Mouse (Mus musculus): ENCODE measurements around the gene Mia. TPM values are rescaled to one million over a fixed set of nuclear protein-coding genes. Genes with fewer than 3 reads are reported as not detected.

The Mia gene
- polyA plus RNA-seq (2012; rRNA removed) (0.55 and 0.67 TPM in 2 replicates), polyA plus RNA-seq (2014; fragmentation: Nextera tagmentation; extraction: Ambion mirVana) (0.52 TPM in 1 of 2 replicates, not detected in the other)

- no peak within 1 kb of the TSS for H3K27ac ChIP-seq
- 64% methylated on average over 14 of the region's 14 CpGs for WGBS (ENCODE audit: insufficient replicate concordance)
- H3K27me3 ChIP-seq (ENCODE audit: control insufficient read depth, insufficient read depth, low read length), result no peaks in the 10 kb centered on the region
- no peak within 1 kb of the TSS for H3K9ac ChIP-seq (replicated peaks)
- DNase-seq (ENCODE audit: low read depth in 3 of 3, low spot score in 3 of 3) (no peak), ATAC-seq (ENCODE audit: insufficient read depth) (no peak)
- TF ChIP-seq EP300 (IDR thresholded peaks at IDR 0.05; ENCODE audit: low read depth) (no peak), CTCF (IDR thresholded peaks at IDR 0.05; ENCODE audit: low read depth) (no peak)
- H3K4me3 ChIP-seq (ENCODE audit: insufficient read depth in 1 of 2, low read depth in 2 of 2, low read length in 2 of 2), result no peak within 1 kb of the TSS
- peaks cover 10 to 18% of the 10 kb centered on the region in 2 experiments for H3K4me1 ChIP-seq (replicated peaks; ENCODE audit: control insufficient read depth in 2 of 2, insufficient read depth in 2 of 2, low read length in 1 of 2)
- no peak within 1 kb of the TSS for H3K4me2 ChIP-seq (ENCODE audit: low read depth)
- H3K9me3 ChIP-seq (ENCODE audit: control insufficient read depth, low read length), result no peaks in the 10 kb centered on the region
- peaks cover 9% of the 10 kb centered on the region for H3K36me3 ChIP-seq (replicated peaks; ENCODE audit: control insufficient read depth, insufficient read depth, low read depth)
These were observed at the start of gene Mia, which contains the start of gene Gm21983 for GRCm38 (mm10) chr7:27180837-27181695. TSS of gene Mia (minus strand) at chr7:27181157. TSS of gene Gm21983 (minus strand) at chr7:27181086.

DNA sequence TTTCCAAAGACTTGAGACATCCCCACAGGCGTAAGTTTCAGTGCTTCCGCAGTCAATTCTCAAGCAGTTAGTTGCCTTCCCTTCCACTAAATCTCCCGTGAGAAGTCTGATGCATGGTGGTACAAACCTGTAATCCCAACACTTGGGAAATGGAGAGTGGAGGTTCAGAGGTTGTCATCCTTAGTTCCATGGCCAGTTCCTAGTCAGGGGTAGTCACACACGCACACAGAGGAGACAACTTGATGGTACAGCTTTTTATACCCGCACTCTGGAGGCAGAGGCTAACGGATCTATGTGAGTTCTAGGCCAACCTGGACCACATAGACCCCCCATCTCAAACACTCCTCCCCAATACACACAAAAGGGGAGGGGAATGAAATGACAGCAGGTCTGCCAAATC, 47.9 kb upstream of the Mia start:
- no peaks in the 10 kb centered on the region for H3K36me3 ChIP-seq (replicated peaks; ENCODE audit: control insufficient read depth, insufficient read depth, low read depth)
- H3K9ac ChIP-seq (replicated peaks), result peak overlapping the region; percentile 69
- peak overlapping the region; percentile 71 to 80 for H3K4me3 ChIP-seq (ENCODE audit: insufficient read depth in 1 of 2, low read depth in 2 of 2, low read length in 2 of 2)
- 20% methylated on average over 6 of the region's 6 CpGs for WGBS (ENCODE audit: insufficient replicate concordance)
- no peak for ATAC-seq (ENCODE audit: insufficient read depth)
- H3K27ac ChIP-seq, result peak overlapping the region; percentile 64
- H3K9me3 ChIP-seq (ENCODE audit: control insufficient read depth, low read length), result no peaks in the 10 kb centered on the region
- H3K4me2 ChIP-seq (ENCODE audit: low read depth), result peak overlapping the region; percentile 92
- TF ChIP-seq CTCF (IDR thresholded peaks at IDR 0.05; ENCODE audit: low read depth), result no peak
- TF ChIP-seq EP300 (IDR thresholded peaks at IDR 0.05; ENCODE audit: low read depth), result no peak
- H3K4me1 ChIP-seq (replicated peaks; ENCODE audit: control insufficient read depth in 2 of 2, insufficient read depth in 2 of 2, low read length in 1 of 2), result peaks cover 29 to 36% of the 10 kb centered on the region in 2 experiments
- no peak for DNase-seq (ENCODE audit: low read depth in 3 of 3, low spot score in 3 of 3)
- no peaks in the 10 kb centered on the region for H3K27me3 ChIP-seq (ENCODE audit: control insufficient read depth, insufficient read depth, low read length)

DNA sequence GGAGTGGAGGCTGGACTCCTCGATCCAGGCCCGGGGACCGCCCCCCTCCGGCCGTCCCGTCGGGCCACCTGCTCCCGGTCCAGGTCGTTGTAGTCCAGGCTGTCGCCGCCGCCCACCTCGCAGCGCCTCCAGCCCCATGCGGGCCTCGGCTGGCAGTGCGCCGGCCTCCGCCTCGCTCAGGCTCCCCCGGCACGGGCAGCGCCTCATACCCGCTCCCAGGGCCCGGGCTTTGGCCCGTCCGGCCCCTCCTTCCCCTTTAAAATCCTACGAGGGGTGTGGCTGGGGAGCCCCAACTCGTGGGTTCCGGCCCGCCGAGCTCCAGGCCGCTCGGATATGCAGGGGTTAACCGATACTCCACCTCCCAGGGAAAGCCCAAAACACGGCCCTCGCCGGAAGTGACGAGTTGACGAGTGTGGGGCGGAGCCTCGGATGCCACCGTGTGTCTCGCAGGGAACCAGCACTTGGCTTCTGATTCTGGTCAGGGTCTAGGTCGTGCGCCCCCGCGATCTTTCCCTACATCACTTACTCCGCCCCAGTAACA, 47.4 kb upstream of the Mia start, which contains the start of gene Itpkc:
Itpkc (minus strand) TSS at position 381 of the 541 bp plus-strand sequence.
- Histone ChIP-seq H3K27me3 (ENCODE audit: control insufficient read depth, insufficient read depth, low read length) (no peaks in the 10 kb centered on the region), H3K4me3 (ENCODE audit: insufficient read depth in 1 of 2, low read depth in 2 of 2, low read length in 2 of 2) (peak within 1 kb of the TSS; percentile 71 to 80), H3K9ac (replicated peaks) (peak within 1 kb of the TSS; percentile 69), H3K9me3 (ENCODE audit: control insufficient read depth, low read length) (no peaks in the 10 kb centered on the region), H3K36me3 (replicated peaks; ENCODE audit: control insufficient read depth, insufficient read depth, low read depth) (no peaks in the 10 kb centered on the region), H3K27ac (peak within 1 kb of the TSS; percentile 64), H3K4me2 (ENCODE audit: low read depth) (peak within 1 kb of the TSS; percentile 92), H3K4me1 (replicated peaks; ENCODE audit: control insufficient read depth in 2 of 2, insufficient read depth in 2 of 2, low read length in 1 of 2) (peaks cover 26 to 36% of the 10 kb centered on the region in 2 experiments)
- DNase-seq (ENCODE audit: low read depth in 3 of 3, low spot score in 3 of 3), result peak; percentile 83 to 92 (median 85)
- under 1% methylated on average over 49 of the region's 49 CpGs for WGBS (ENCODE audit: insufficient replicate concordance)
- ATAC-seq (ENCODE audit: insufficient read depth), result peak; percentile 81
- TF ChIP-seq EP300 (IDR thresholded peaks at IDR 0.05; ENCODE audit: low read depth), result no peak
- peak; percentile 38; the same call in 1 of the 2 replicates for TF ChIP-seq CTCF (IDR thresholded peaks at IDR 0.05; ENCODE audit: low read depth)

GRCm38 (mm10) chr7:27227676-27228075, 46.7 kb upstream of the Mia start:
- Histone ChIP-seq H3K27ac (peak overlapping the region; percentile 40), H3K9ac (replicated peaks) (peak overlapping the region; percentile 69), H3K9me3 (ENCODE audit: control insufficient read depth, low read length) (no peaks in the 10 kb centered on the region), H3K27me3 (ENCODE audit: control insufficient read depth, insufficient read depth, low read length) (no peaks in the 10 kb centered on the region), H3K4me3 (ENCODE audit: insufficient read depth in 1 of 2, low read depth in 2 of 2, low read length in 2 of 2) (peak overlapping the region; percentile 71 to 80), H3K4me1 (replicated peaks; ENCODE audit: control insufficient read depth in 2 of 2, insufficient read depth in 2 of 2, low read length in 1 of 2) (peaks cover 26 to 43% of the 10 kb centered on the region in 2 experiments), H3K36me3 (replicated peaks; ENCODE audit: control insufficient read depth, insufficient read depth, low read depth) (no peaks in the 10 kb centered on the region), H3K4me2 (ENCODE audit: low read depth) (peak overlapping the region; percentile 92)
- TF ChIP-seq EP300 (IDR thresholded peaks at IDR 0.05; ENCODE audit: low read depth) (no peak), CTCF (IDR thresholded peaks at IDR 0.05; ENCODE audit: low read depth) (no peak)
- WGBS (ENCODE audit: insufficient replicate concordance), result 10% methylated on average over 10 of the region's 10 CpGs
- DNase-seq (ENCODE audit: low read depth in 3 of 3, low spot score in 3 of 3) (no peak), ATAC-seq (ENCODE audit: insufficient read depth) (peak; percentile 1; the same call in 1 of the 2 replicates)

- peaks cover 30 to 47% of the 10 kb centered on the region in 2 experiments for H3K4me1 ChIP-seq (replicated peaks; ENCODE audit: control insufficient read depth in 2 of 2, insufficient read depth in 2 of 2, low read length in 1 of 2)
- DNase-seq (ENCODE audit: low read depth in 3 of 3, low spot score in 3 of 3), result no peak
- no peak overlapping the region for H3K27ac ChIP-seq
- 40% methylated on average over 9 of the region's 9 CpGs for WGBS (ENCODE audit: insufficient replicate concordance)
- no peaks in the 10 kb centered on the region for H3K36me3 ChIP-seq (replicated peaks; ENCODE audit: control insufficient read depth, insufficient read depth, low read depth)
- no peak for TF ChIP-seq CTCF (IDR thresholded peaks at IDR 0.05; ENCODE audit: low read depth)
- TF ChIP-seq EP300 (IDR thresholded peaks at IDR 0.05; ENCODE audit: low read depth), result no peak
- H3K9ac ChIP-seq (replicated peaks), result peak overlapping the region; percentile 69
- H3K4me3 ChIP-seq (ENCODE audit: insufficient read depth in 1 of 2, low read depth in 2 of 2, low read length in 2 of 2), result peak overlapping the region; percentile 71 to 80
- no peaks in the 10 kb centered on the region for H3K27me3 ChIP-seq (ENCODE audit: control insufficient read depth, insufficient read depth, low read length)
- no peak for ATAC-seq (ENCODE audit: insufficient read depth)
- peak overlapping the region; percentile 92 for H3K4me2 ChIP-seq (ENCODE audit: low read depth)
- no peaks in the 10 kb centered on the region for H3K9me3 ChIP-seq (ENCODE audit: control insufficient read depth, low read length)
These were observed 46.3 kb upstream of the Mia start for GRCm38 (mm10) chr7:27227276-27227675.
